Mouse (Mus musculus) kidney, postnatal 10 days (tissue): ENCODE results near the gene Taf4.

Experiments
- DNase-seq: peaks from one replicate; pipeline ENCODE4 v3.0.0; 2021; ENCODE audit warnings: mixed read lengths

Taf4 gene

GRCm38 (mm10) chr2:179934165-179934564 lies 42.3 kb downstream of the Taf4 start:
- no peak for DNase-seq

- no peak for DNase-seq
Observed at GRCm38 (mm10) chr2:179931741-179932140, 44.7 kb downstream of the Taf4 start.

GRCm38 (mm10) chr2:179929166-179929565 lies 47.3 kb downstream of the Taf4 start:
- peak; percentile 63 for DNase-seq

- no peak for DNase-seq
Observed at GRCm38 (mm10) chr2:179924038-179924437, 52.4 kb downstream of the Taf4 start.

- DNase-seq, result no peak
Observed at GRCm38 (mm10) chr2:179921021-179921653, 55.3 kb downstream of the Taf4 start.

- DNase-seq, result peak; percentile 27
Observed at GRCm38 (mm10) chr2:179920042-179920441, 56.4 kb downstream of the Taf4 start.

- DNase-seq, result peak; percentile 83
Observed at GRCm38 (mm10) chr2:179916877-179917673, 59.4 kb downstream of the Taf4 start.

- DNase-seq, result peak; percentile 26
Observed at GRCm38 (mm10) chr2:179914246-179914645, 62.2 kb downstream of the Taf4 start.

GRCm38 (mm10) chr2:179913349-179913748 lies 63.1 kb downstream of the Taf4 start:
- no peak for DNase-seq

GRCm38 (mm10) chr2:179912911-179913310 lies 63.5 kb downstream of the Taf4 start:
- DNase-seq, result no peak

GRCm38 (mm10) chr2:179896949-179897348 lies 79.5 kb downstream of the Taf4 start:
- DNase-seq, result no peak

- no peak for DNase-seq
Observed at GRCm38 (mm10) chr2:179891048-179891447, 85.4 kb downstream of the Taf4 start.

- DNase-seq, result peak; percentile 15
Observed at GRCm38 (mm10) chr2:179884561-179884960, 91.9 kb downstream of the Taf4 start.

GRCm38 (mm10) chr2:179877551-179878215 lies 98.8 kb downstream of the Taf4 start:
- DNase-seq, result peak; percentile 60

- peak; percentile 82 for DNase-seq
Observed at GRCm38 (mm10) chr2:179875147-179875546, 101.3 kb downstream of the Taf4 start.

- DNase-seq, result peak; percentile 62
Observed at GRCm38 (mm10) chr2:179873315-179873714, 103.1 kb downstream of the Taf4 start.

GRCm38 (mm10) chr2:179872724-179873123 lies 103.7 kb downstream of the Taf4 start:
- peak; percentile 69 for DNase-seq

GRCm38 (mm10) chr2:179869871-179870270 lies 106.6 kb downstream of the Taf4 start:
- no peak for DNase-seq

- no peak for DNase-seq
Observed at GRCm38 (mm10) chr2:179867669-179868068, 108.8 kb downstream of the Taf4 start.

GRCm38 (mm10) chr2:179865097-179865496 lies 111.3 kb downstream of the Taf4 start:
- peak; percentile 23 for DNase-seq

GRCm38 (mm10) chr2:179863266-179863665 lies 113.2 kb downstream of the Taf4 start:
- peak; percentile 26 for DNase-seq

- no peak for DNase-seq
Observed at GRCm38 (mm10) chr2:179862676-179863075, 113.8 kb downstream of the Taf4 start.
